Mouse (Mus musculus) kidney, postnatal 14 days (tissue): ENCODE data around the gene Zdhhc14.

Experiments used
- DNase-seq: peaks from one replicate; pipeline ENCODE4 v3.0.0; 2022; ENCODE audit warnings: mixed read lengths

The Zdhhc14 gene

GRCm38 (mm10) chr17:5491801-5492745 is at the start of gene Zdhhc14:
TSS of gene Zdhhc14 (plus strand) at chr17:5492557.
- DNase-seq, result peak; percentile 95

GRCm38 (mm10) chr17:5443260-5443659 is 49.1 kb upstream of the Zdhhc14 start:
- no peak for DNase-seq

GRCm38 (mm10) chr17:5443751-5444150 is 48.6 kb upstream of the Zdhhc14 start:
- peak; percentile 48 for DNase-seq

GRCm38 (mm10) chr17:5453657-5454056 is 38.7 kb upstream of the Zdhhc14 start:
- DNase-seq, result no peak

- no peak for DNase-seq
Observed at GRCm38 (mm10) chr17:5463912-5464311, 28.4 kb upstream of the Zdhhc14 start.

- peak; percentile 16 for DNase-seq
Observed at GRCm38 (mm10) chr17:5466736-5467135, 25.6 kb upstream of the Zdhhc14 start.

GRCm38 (mm10) chr17:5467177-5467576 is 25.2 kb upstream of the Zdhhc14 start:
- DNase-seq, result peak; percentile 44

GRCm38 (mm10) chr17:5472268-5472667 is 20.1 kb upstream of the Zdhhc14 start:
- DNase-seq, result no peak

GRCm38 (mm10) chr17:5475960-5476725 is 16.2 kb upstream of the Zdhhc14 start:
- DNase-seq, result no peak

- no peak for DNase-seq
Observed at GRCm38 (mm10) chr17:5483456-5483855, 8.9 kb upstream of the Zdhhc14 start.

- DNase-seq, result no peak
Observed at GRCm38 (mm10) chr17:5484663-5485062, 7.7 kb upstream of the Zdhhc14 start.

- no peak for DNase-seq
Observed at GRCm38 (mm10) chr17:5488156-5488555, 4.2 kb upstream of the Zdhhc14 start.

GRCm38 (mm10) chr17:5490351-5490750 is 2.0 kb upstream of the Zdhhc14 start:
- no peak for DNase-seq

- peak; percentile 94 for DNase-seq
Observed at GRCm38 (mm10) chr17:5491031-5491800, 1.1 kb upstream of the Zdhhc14 start.

- DNase-seq, result no peak
Observed at GRCm38 (mm10) chr17:5492746-5493160, 396 bp downstream of the Zdhhc14 start.

GRCm38 (mm10) chr17:5493161-5493771 is 909 bp downstream of the Zdhhc14 start:
- peak; percentile 52 for DNase-seq

- DNase-seq, result peak; percentile 14
Observed at GRCm38 (mm10) chr17:5493809-5494208, 1.5 kb downstream of the Zdhhc14 start.

- DNase-seq, result no peak
Observed at GRCm38 (mm10) chr17:5494832-5495231, 2.5 kb downstream of the Zdhhc14 start.

- no peak for DNase-seq
Observed at GRCm38 (mm10) chr17:5497695-5498094, 5.3 kb downstream of the Zdhhc14 start.

- no peak for DNase-seq
Observed at GRCm38 (mm10) chr17:5498996-5499395, 6.6 kb downstream of the Zdhhc14 start.

- no peak for DNase-seq
Observed at GRCm38 (mm10) chr17:5503981-5504760, 11.8 kb downstream of the Zdhhc14 start.

- DNase-seq, result no peak
Observed at GRCm38 (mm10) chr17:5504969-5505368, 12.6 kb downstream of the Zdhhc14 start.
